Mouse (Mus musculus) kidney, postnatal 36 days (tissue): ENCODE results near the gene Plcb1.
"Not testable (repeated sequence)": the region's sequence is repeated elsewhere in the genome, so short reads cannot be mapped to it uniquely, and the experiment has no call there.

Experiments
- DNase-seq, 2 experiments: peaks; one replicate each; pipeline ENCODE4 v3.0.0; 2021 to 2022; ENCODE audit warnings: mixed read lengths in 2 of 2

The Plcb1 gene

DNA sequence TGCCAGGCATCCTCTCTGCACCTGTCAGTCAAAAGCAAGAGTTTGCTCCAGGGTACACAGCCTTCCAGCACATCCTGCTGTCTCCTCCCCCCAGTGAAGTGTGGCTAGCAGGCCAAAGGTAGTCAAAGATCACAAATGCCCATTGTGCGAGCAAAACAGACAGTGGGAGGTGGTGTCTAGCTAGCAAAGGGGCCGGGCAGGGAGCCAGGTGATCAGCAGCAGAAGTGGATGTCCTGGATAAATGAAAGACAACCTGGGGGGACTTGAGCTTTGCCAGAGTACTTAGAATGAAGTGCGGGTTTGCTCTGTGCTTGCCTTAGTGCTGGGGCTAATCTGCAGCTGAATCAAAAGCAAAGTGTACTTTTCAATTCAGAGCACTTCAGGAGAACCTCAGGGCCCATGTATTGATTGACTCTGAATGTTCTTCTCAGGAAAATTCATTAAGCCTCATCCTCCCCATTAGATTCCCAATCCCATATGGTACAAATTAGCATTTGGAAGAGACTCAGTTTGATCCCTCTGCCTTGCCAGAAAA lies 191.0 kb downstream of the Plcb1 start:
- peak; percentile 81 to 83 for DNase-seq

DNA sequence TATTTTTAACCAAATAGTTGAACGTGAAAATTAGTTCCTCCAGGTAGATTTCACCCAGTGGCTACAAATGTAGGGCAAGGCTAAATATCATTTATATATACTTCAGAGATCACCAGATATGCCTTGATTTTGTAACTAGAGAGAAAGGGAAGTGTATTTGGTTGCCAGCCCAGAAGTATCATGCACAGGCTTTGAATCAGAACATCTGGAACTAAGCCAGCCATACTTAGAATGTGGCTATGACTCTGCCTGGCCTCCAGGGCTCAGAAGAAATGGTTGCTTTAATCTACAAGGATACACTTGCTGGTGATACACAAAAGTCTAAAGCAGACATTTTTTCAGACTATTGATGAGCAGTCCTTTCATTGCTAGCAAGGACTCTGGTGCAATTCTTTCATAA lies 191.8 kb downstream of the Plcb1 start:
- peak in 1 of 2 experiments; percentile 29 for DNase-seq

DNA sequence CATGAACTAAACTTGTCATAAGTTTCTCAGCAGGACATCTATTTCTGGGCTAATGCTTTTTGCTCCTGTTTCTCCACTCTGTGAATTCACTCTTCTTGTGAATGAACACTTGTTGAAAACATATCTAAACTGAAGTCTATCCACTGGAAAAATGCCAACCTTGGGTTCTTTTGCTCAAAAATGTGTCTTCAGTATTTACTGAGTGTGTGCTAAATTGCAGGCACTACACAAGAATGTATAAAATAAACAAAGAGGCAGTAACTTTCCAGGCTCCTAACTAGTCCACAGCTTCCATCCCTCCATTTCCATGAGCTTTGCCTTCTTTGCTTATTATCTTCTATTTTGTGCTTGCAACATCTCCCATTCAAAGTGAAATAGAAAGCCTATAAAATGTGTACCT lies 195.5 kb downstream of the Plcb1 start:
- no peak for DNase-seq

DNA sequence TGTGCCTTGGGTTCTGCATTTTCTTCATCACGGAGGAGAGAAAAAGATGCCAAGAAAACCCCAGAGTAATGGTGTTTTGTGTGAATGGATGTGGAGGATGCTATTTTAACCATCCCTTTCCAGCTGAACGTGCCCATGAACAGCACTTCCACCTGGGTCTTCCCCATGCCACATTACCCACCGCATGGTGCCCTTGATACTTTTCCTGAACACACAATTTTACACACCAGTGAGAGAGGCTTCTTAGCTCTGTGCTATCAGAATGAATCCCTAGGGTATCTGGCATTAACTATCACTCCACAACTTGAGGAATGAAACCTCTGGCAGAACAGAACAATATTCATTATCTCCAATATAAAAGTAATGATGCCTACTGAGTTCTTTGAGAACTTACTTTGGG lies 199.0 kb downstream of the Plcb1 start:
- DNase-seq = no peak

DNA sequence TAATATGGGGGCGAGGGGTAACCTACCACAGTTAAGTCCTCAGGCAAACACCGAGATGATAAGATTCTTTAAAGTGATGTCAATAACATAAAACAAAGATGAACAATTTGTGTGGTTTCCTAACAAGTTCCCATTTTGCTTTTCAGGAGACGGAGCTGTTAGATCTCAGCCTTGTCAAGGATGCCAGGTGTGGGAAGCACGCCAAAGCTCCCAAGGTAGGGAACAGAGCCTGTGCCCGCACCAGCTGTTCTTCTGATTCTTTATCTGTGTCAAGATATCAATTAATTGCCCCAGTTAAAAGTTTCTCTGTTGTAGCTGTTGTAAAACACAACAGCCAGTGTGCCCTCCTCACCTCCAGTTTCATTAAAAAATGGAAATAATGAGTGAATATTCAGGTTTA lies 202.1 kb downstream of the Plcb1 start:
- no peak for DNase-seq

DNA sequence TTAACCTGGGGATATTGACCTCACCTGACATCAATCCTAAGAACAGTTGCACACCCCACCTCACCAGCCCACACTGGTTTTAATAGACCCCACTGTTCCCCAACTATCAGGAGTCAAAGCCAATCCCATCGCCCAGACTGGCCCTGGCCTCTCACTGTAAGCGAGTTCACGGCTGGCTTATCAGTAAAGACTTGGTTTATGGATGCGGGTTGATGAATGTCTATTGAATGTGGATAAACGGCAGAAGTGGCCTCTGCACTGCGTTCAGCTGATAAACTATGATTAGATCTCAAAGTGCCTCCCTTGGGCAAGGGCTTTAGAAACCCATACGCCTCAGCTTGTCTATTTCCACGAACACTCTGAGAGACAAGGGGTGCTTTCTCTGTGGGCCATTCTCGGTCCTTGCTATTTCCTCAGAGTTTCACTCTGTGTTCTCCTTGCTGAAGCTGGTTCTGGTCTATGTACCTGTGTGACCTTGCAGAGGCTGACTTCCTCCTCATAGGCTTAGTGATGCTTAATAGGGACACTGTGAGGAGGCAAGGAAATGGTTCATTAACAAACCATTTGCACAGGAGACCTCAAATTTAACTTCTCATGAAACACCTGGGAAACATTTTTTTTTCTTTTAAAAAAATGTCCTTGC lies 203.9 kb downstream of the Plcb1 start:
- DNase-seq = no peak

DNA sequence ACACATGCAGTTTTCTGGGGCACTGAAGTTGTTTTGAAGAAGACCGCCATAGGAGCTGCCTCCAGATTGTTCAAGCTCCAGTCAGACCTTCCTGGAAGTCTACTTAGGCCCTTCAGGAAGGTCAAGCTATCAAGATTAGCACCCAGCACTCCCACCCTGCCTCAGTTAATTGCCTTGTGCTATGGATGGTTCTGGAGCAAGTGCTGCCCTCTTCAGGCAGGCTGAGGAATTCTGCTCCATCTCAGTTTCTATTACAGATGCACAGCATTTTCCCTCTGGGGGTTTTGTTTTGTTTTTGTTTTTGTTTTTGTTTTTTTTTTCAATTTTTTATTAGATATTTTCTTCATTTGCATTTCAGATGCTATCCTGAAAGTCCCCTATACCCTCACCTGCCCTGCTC lies 221.3 kb downstream of the Plcb1 start:
- peak in 1 of 2 experiments; percentile 52 for DNase-seq

DNA sequence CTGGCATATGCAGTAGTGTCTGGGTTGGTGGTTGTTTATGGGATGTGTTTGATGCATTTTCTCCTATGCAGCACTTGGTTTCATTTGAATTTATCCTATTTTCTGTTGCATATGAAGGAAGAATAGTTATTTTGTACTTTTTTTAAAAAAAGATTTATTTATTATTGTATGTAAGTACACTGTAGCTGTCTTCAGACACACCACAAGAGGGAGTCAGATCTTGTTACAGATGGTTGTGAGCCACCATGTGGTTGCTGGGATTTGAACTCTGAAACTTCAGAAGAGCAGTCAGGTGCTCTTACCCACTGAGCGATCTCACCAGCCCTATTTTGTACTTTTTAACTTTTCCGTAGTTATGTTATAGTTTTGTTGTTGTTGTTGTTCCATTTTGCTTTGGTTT lies 222.0 kb downstream of the Plcb1 start:
- not testable (repeated sequence) for DNase-seq

DNA sequence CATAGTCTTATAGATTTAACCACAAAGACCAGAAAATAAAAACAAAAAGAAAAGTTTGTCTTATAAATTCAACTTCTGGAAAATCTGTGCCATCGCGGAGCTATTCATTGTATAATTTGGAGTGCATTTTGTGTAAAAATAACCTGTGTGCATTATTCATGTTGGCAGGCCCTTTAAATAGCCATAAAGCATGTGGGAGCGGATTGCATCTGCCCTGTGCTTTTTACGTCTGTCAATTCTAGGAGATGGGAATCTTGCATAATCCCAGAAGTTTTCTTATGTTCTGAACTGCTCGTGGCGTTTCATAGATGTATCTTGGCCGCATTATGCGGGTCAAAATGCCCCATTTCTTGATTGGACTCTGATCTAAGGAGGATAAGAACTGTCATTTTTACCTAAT lies 224.5 kb downstream of the Plcb1 start:
- DNase-seq = no peak

DNA sequence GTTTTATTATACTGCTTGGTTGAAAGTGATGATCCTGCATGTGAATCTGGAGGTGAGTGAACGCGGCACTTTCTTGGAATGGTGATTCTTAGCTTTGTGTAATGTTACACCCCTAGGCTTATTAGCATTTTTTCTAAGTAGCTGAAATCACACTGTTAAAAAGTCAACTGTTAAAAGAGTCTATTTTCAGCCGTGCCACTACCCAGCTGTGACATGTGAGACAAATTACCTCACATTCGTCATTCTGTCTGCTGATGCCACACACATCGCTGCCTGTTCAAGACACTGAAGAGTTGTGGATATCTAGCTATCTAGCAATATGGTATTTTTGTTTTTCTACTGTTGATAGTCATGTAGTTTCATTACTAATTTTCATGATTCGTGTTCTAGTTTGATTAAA lies 229.6 kb downstream of the Plcb1 start:
- DNase-seq = no peak

DNA sequence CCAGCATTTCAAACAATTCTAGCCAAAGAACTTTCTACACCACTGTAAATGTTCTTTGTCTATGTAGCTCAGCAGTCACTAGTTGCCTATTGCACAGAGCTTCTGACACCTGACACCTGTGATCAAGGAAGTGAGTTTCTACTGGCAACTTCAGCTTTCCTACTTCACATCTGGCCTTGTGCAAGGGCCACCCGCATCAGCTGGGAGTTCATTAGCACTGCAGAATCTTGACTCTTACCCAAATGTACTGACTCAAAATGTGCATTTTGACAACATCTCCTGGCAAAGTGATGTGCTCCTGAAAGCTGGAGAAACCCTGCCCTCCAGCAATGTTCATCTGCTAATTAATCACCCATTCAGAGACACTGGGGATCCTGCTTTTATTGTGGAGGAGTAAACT lies 232.4 kb downstream of the Plcb1 start:
- no peak for DNase-seq

DNA sequence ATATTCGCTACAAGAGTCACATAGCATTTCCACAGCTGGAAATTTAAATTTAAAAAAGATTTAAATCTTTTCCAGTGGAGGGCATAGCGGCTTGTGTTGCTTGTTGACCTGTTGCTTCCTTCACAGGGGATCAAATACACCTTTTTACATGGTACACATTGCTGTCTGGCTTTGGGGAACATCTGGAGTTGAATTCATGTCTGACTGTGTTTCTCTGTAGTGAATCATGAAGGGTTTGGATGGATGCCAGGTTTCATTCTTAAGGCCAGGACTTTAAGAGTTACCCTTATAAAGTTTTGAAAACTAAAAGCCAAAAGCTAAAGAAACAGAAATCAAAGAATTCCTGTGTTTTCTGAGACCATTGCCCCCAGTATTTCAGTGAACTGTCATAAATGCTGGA lies 232.8 kb downstream of the Plcb1 start:
- DNase-seq = no peak

DNA sequence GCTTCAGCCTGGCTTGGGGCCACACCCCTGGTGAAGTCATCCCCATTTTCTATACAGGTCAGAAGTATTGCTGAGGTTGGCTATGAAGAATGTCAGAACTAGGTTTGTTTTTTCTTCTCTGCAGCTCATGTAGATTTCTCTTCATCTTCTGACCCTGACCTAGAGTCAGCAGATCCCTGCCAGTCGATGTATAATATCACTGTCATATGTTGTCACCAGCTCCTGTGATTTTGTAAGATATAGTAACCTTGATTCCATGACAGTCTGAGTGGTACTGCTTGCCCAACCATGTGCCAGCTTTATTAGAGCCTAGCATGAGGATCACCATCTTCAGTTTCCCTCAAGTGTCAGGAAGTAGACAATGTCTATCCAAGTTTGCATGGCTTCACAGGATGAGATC lies 233.7 kb downstream of the Plcb1 start:
- no peak for DNase-seq

DNA sequence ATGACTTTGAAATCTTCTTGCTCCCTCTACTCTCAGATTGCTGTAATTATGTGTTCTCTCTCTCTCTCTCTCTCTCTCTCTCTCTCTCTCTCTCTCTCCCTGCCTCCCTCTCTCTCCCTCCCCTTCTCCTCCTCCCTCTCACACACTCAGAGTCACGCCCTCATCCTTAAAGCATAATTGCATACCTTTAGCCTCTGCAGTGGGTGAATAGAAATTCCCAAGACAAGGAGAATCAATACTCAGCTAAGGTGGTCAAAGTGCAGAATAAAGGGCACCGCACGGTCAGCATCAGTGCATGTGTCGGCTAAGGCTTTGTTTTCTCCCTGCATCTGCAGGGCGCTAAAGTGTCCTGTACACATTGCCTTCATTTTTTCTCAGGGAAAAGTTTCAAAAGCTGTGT lies 243.4 kb downstream of the Plcb1 start:
- no peak for DNase-seq

DNA sequence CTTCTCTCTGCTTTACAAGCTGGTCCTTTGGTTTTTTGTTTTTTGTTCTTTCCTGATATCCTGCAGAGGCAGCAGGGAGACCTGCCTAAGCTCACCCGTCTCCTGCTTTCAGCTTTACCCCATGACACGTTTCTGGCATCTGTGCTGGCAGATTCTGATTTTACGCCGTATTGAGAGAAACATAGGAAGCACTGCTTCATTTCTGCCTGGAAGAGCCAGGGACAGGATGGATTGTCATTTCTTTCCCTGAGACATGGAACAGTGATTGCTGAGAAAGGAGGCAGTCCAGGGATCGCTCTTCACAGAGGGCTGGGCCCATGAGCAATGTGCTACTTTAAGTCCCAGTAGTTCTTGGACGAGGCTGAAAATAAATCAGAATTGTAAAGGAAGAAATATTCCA lies 243.8 kb downstream of the Plcb1 start:
- DNase-seq = no peak

DNA sequence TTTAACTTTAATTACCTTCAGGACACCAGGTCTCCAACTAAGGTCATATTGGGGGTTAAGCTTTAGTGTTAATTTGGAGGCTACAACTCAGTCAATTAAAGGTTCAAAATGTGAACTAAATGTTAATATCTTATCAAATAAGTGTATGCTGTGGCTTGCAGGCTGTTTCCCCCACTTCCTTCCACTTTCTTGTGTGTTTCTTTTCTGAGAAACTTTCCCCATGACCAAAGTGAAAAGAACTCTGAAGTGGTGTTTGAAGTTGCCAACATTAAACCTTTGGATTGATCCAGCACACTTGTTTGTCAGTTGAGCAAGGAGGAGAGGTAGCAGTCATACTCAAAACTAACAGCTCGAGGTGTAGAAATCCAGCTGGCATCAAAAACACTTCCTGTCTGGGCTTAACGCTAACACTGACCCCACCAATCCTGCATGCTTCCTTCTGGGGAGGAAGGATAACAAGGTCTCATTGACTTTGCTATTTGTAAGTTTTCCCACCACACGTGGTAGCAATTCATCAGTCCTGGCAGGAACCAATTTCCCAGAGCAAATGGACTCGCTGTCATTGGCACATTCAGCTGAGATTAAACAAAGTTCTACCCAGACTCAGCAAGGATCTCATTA lies 249.9 kb downstream of the Plcb1 start:
- DNase-seq = peak; percentile 10 to 12

DNA sequence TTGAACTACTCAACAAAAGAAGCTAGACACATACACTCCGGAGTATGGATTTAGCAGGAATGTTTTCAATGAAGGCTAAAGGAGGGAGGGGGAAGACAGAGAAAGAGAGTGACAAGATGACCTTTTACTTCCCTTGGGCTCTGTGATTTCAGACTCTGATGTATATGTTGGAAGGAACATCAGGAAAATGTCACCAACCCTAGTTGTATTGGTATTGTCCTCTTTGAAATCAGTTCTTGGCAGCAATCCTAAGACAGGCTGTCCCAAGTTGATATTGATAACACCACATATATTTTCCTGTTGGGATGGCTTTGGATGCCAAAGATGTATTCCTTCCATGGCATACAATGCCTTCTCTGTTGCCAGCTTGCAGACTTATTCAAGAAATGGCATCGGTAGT lies 262.9 kb downstream of the Plcb1 start:
- no peak for DNase-seq

DNA sequence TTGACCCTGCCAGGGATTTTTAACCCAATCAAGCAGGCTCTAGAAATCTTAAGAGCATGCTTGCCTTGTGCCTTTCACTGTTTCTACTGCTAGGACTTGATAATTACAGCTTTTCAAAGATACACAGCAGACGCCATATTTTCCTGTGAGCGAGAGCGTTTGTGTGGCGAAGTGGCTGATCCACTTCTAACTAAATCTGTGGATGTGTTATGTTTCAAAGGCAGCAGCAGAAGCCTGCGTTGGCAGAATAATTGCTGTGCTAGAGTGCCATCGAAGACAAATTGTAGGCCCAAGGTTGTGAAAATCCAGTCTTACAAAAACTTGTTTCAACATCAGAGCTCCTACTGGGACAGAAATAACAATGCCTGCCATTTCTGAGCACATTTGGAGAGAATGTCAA lies 263.4 kb downstream of the Plcb1 start:
- no peak for DNase-seq

DNA sequence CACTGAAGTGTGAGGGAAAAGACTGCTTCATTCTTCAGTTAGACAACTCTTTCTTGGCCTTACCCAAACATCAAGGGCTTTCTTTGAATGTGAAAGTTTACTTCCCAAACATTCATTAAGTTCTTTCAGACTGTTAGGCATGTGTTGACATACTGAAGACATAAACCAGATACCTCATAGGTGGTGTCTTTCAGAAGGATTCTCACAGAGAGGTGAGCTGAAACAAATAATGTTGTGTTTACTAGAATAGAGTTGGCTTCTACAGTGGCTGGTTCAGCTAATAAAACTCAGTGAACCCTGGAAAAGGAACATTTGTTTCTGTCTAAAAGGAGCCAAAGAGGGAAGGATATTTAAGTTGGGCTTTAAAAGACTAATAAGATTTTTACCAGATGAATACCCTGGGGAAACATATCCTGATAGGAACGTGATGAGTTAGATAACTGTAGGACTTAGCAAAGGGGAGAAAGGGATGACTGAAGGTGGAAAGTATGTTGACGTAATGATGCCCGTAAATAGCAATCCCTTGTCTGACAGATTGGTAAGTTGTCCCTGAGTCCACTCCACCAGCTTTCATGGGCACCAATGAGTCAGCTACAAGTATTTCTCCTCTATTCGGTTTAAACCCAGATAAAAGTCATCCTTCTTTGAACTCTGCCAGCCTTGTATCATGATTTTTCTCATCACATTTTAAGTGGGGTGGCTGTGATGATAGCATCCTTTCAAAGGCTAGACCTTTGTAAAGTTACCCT lies 265.8 kb downstream of the Plcb1 start:
- DNase-seq = peak in 1 of 2 experiments; percentile 7

DNA sequence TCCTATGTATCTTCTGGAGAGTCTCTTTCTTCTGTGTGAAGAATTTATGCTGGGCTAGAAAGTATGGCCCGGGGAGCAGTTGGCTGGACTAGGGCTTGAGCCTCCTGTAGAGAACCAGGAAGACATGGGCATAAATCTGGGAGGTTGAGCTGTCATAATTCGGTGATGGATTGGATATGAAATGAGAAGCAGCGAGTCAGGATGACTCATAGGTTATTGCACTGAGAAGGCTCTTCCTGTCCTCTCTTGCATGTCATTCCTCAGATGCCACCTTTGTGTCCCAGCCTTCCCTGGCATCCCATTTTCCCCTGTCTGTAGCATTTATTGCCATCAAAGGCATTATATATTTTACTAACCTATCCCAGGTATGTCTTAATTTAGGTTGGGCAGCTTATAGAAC lies 267.5 kb downstream of the Plcb1 start:
- no peak for DNase-seq

DNA sequence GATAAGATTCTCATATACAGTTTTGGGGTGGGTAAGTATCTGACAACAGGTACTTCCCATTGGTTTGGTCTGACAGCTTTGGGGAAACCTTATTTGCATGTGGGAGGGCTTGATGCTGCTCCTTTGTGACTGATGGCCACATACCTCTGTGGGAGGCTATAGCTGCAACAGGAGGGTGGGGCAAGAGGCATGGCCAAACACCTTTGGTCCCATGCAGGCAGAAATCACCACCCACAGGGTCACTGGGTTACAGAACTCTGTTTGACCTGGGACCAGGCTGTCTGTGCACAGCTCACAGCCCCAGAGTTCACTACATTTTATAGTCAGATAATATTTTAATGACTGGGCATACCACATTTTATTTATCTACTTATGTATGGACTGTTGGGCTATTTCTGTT lies 281.6 kb downstream of the Plcb1 start:
- DNase-seq = peak in 1 of 2 experiments; percentile 4

DNA sequence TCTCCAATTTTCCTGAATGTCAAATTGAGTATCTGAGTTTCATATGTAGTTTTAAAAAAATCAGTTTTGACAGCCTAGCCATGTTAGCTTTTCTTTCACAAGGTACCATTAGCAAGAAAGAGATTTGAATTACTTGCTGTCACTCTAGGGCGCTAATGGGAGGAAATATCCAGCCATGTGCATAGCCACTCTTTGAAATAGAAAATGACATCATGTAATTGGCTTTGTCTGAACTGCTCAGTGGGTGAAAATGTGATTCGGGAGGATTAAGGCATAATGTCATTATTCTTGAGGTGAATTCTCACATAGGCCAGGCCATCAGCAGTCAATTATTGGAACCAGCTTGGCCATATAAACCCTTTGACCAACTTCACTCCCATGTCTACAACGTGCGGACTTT lies 285.5 kb downstream of the Plcb1 start:
- DNase-seq = no peak

DNA sequence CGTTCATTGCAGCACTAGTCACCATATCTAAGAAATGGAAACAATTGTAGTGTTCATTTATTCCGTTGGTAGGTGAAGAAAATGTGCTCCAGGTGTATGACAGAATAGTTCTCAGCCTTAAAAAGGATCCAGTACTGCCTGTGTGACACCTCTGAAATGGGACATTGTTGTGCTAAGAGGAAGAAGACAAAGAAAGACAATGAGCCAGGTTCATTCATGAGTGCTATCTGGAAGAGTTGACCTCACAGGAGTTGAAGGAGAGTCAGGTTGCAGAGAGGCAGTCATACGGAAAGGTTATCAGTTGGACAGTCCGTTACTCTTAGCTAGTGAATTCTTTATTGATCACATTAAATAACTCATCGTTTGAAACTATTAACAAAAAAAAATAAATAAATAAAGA lies 286.6 kb downstream of the Plcb1 start:
- DNase-seq = no peak

DNA sequence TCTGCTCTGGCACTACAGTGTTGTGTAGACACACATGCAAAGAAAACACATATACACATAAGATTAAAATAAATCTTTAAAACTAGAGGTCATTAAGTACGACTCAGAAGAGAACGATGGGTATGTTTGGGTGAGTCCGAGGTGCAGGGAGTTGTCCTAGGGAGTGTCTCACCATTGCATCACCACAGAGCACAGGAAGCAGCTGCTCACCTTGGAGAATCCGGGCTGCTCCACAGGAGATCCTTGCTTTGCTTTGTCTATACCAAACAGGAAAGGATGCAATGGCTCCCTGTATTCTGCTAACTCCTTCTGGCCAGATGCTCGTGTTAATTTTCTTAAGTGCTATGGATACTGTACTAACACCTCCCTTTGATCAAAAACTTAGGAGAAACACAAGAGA lies 287.1 kb downstream of the Plcb1 start:
- DNase-seq = no peak
